Mouse (Mus musculus): ENCODE measurements around the gene Kremen2. TPM values are rescaled to one million over a fixed set of nuclear protein-coding genes. Genes with fewer than 3 reads are reported as not detected.

The Kremen2 gene
- polyA plus RNA-seq (2016; fragmentation: Nextera tagmentation; extraction: Ambion mirVana) = 0.17 and 0.33 TPM in 2 replicates

DNA sequence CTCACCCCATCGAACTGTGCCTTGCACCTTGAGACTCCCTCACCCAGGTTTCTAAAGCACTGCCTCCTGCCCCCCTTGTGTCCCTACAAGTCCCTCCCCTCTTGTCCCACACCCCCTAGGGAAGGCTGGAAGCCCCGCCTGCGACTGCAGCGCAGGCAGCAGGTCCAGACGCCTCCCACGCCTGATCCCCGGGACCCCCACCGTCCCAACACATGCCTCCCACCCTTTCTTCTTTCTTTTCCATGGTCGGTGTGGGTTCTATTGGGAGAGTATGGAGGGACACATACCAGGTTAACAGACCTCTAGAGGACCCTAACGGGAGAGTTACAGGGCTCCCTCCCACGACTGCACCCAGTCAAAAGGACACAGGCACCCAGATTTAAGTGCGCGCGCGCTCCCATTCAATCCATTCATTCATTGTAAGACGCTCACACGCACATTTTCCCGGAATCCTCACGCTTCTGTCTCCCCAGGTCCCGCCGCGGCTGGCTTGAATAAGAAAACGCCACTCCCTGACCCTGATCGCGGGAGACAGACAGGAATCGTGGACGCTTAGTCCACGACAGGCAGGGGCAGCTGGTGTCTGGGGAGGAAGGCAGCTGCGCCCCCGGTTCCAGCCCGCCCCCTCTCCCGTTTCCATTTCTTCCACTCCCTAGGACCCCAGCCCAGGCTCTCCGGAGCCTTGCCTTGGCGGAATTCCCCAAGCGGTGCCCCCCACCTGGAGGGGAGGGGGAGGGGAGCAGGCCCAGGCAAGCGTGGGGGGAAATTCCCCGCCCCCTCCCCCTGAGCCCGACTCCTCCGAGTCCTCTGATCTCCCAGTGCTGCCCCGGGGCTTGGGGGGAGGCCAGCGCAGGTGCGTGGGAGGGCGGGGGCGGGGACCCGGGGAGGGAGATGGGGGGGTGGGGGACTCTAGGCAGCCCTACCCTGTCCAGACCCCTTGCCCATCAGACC lies at the start of gene Kremen2:
TSS of gene Kremen2 (minus strand) at position 533 of the 951 bp plus-strand sequence.
- Histone ChIP-seq H3K9ac (peak within 1 kb of the TSS; percentile 52; the same call in 1 of the 2 replicates), H3K4me2 (peak within 1 kb of the TSS; percentile 67), H3K27me3 (replicated peaks) (peaks cover 82% of the 10 kb centered on the region), H3K36me3 (no peaks in the 10 kb centered on the region), H3K4me3 (peak within 1 kb of the TSS; percentile 39), H3K9me3 (replicated peaks) (no peaks in the 10 kb centered on the region), H3K27ac (ENCODE audit: poor library complexity, severe bottlenecking) (no peak within 1 kb of the TSS), H3K4me1 (replicated peaks) (peaks cover 31% of the 10 kb centered on the region)
- WGBS = 1% methylated on average over 43 of the region's 45 CpGs
- ATAC-seq (ENCODE audit: insufficient number of reproducible peaks, low FRiP score) = no peak

DNA sequence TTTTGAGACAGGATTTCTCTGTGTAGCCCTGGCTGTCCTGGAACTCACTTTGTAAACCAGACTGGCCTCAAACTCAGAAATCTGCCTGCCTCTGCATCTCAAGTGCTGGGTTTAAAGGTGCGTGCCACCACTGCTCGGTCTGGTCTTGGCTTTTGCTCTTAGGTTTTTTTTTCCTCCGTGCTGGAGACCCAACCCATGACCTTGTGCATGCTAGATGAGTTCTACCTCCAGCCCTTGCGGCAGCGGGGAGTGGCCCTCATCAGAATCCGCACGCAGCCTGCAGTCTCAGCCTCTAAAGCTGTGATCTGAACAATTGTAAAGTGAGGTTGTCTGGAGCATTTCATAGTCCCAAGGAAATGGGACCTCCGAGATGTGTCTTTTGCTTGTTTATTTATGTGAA lies 49.7 kb upstream of the Kremen2 start:
- ATAC-seq (ENCODE audit: insufficient number of reproducible peaks, low FRiP score) = no peak
- H3K27me3 ChIP-seq (replicated peaks) = no peaks in the 10 kb centered on the region
- no peak overlapping the region for H3K4me3 ChIP-seq
- no peak overlapping the region for H3K4me2 ChIP-seq
- no peak overlapping the region for H3K27ac ChIP-seq (ENCODE audit: poor library complexity, severe bottlenecking)
- no peaks in the 10 kb centered on the region for H3K36me3 ChIP-seq
- H3K4me1 ChIP-seq (replicated peaks) = no peaks in the 10 kb centered on the region
- H3K9ac ChIP-seq = no peak overlapping the region
- WGBS = 91% methylated on average over 8 of the region's 8 CpGs
- H3K9me3 ChIP-seq (replicated peaks) = no peaks in the 10 kb centered on the region

DNA sequence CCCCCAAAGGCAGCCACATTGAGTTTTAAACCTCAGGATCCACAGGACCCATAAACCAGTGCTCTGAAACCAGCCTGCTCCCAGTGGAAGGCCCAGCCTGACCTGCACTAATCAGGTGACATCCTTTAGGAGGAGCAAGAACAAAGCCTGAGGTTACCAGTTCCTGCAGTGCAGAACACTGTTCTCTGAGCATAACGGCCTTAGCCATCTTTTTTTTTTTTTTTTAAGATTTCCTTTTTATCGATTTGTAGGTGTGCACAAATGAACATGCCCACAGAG lies 45.4 kb upstream of the Kremen2 start:
- H3K9ac ChIP-seq = peak overlapping the region; percentile 83
- 60% methylated on average over 2 of the region's 2 CpGs for WGBS

DNA sequence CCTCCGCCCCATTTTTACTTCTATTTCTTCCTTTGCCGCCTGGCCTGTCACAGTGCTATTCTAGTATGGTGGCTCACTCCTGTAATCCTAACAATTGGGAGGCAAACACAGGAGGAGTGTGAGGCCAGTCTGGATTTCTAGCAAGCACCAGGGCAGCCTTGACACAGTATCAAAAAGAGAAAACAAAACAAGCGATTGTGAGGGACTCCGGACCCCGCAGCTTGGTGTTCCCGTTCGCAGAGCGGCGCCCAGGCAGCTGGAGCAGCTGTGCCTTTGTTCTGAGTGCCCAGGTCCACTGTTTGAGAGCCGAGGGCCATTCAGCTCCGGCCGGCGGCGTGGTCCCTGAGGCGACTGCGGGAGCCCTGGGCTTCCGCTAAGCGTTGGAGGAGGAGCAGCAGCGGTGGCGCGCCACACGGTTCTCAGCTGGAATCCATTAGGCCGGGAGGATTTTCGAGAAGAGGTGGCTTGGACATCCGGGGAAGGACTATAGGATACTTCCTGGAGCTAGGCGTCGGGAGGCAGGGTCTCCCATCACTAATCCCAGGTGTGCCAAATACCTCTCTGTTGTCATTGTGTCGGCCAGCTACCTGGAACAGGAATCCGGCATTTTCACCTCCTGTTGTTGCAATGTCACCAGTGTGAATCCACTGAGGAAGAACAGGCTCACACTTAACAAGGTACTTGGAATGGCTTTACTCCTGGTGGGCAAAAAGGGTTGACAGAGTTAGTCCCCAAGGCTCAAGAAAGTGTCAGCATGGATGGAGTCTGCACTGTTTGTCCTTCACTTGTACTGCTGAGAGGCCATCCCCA lies 44.8 kb upstream of the Kremen2 start, which contains the start of gene Srrm2:
TSS of gene Srrm2 (plus strand) at position 264 of the 810 bp plus-strand sequence.
- Histone ChIP-seq H3K9ac (peak within 1 kb of the TSS; percentile 83), H3K27me3 (replicated peaks) (no peaks in the 10 kb centered on the region), H3K27ac (ENCODE audit: poor library complexity, severe bottlenecking) (peak within 1 kb of the TSS; percentile 81), H3K36me3 (no peaks in the 10 kb centered on the region), H3K4me2 (peak within 1 kb of the TSS; percentile 76), H3K4me1 (replicated peaks) (peaks cover 13% of the 10 kb centered on the region), H3K4me3 (peak within 1 kb of the TSS; percentile 50), H3K9me3 (replicated peaks) (no peaks in the 10 kb centered on the region)
- 2% methylated on average over 29 of the region's 29 CpGs for WGBS
- ATAC-seq (ENCODE audit: insufficient number of reproducible peaks, low FRiP score) = peak; percentile 60; the same call in 1 of the 2 replicates

More for the DNA sequence above, 45.4 kb upstream of the Kremen2 start:
- Histone ChIP-seq H3K36me3 (no peaks in the 10 kb centered on the region), H3K27me3 (replicated peaks) (no peaks in the 10 kb centered on the region), H3K27ac (ENCODE audit: poor library complexity, severe bottlenecking) (no peak overlapping the region), H3K4me3 (peak overlapping the region; percentile 50), H3K4me2 (peak overlapping the region; percentile 76), H3K9me3 (replicated peaks) (no peaks in the 10 kb centered on the region), H3K4me1 (replicated peaks) (peaks cover 13% of the 10 kb centered on the region)
- ATAC-seq (ENCODE audit: insufficient number of reproducible peaks, low FRiP score) = peak; percentile 13; the same call in 1 of the 2 replicates

DNA sequence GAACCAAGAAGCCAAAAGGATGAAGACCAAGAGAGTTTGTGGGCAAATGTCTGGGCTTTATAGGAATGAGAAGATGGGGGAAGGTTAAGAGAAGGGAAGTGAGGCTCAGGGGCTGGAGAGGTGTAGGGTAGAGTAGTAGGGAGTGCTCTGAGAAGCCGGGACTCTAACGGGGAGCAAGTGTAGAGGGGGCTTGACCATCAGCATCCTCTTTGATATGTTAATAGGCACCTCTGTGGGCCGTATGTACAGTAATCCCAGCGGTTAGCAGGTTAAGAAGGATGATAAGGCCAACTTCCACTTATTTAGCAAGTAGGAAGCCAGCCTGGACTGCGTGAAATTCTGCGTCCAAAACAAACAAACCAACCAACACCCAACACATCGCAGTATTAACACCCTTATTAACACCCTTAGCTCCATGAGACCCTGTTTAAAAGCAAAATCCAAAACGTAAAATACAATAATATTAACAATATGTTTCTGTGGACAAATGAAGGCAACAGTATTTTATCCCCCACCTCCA lies 44.2 kb upstream of the Kremen2 start:
- Histone ChIP-seq H3K4me3 (peak overlapping the region; percentile 50), H3K27me3 (replicated peaks) (no peaks in the 10 kb centered on the region), H3K27ac (ENCODE audit: poor library complexity, severe bottlenecking) (peak overlapping the region; percentile 81), H3K4me1 (replicated peaks) (peaks cover 13% of the 10 kb centered on the region), H3K36me3 (no peaks in the 10 kb centered on the region), H3K9me3 (replicated peaks) (no peaks in the 10 kb centered on the region), H3K4me2 (peak overlapping the region; percentile 76), H3K9ac (peak overlapping the region; percentile 83)
- ATAC-seq (ENCODE audit: insufficient number of reproducible peaks, low FRiP score) = no peak
- 11% methylated on average over 8 of the region's 8 CpGs for WGBS

DNA sequence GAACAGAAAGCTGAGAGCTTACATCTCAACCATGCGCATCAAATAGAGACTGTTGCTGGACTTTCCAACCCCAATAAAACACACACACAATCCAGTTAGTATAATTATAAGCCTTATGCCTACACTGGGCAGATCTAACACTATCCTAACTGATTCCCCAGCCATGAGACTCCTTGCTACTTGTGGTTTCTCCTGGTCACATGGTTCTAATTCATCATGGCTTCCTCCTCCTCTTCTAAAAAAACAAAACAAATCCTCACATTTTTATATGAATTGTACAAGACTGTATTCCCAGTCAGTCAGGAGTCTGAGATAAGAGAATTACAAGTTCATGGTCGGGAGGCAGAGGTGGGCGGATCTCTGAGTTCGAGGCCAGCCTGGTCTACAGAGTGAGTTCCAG lies 43.3 kb upstream of the Kremen2 start:
- Histone ChIP-seq H3K4me2 (no peak overlapping the region), H3K4me3 (no peak overlapping the region), H3K36me3 (no peaks in the 10 kb centered on the region), H3K27me3 (replicated peaks) (no peaks in the 10 kb centered on the region), H3K27ac (ENCODE audit: poor library complexity, severe bottlenecking) (no peak overlapping the region), H3K9ac (no peak overlapping the region), H3K4me1 (replicated peaks) (peaks cover 13% of the 10 kb centered on the region), H3K9me3 (replicated peaks) (no peaks in the 10 kb centered on the region)
- ATAC-seq (ENCODE audit: insufficient number of reproducible peaks, low FRiP score) = no peak
- WGBS = 77% methylated on average over 4 of the region's 4 CpGs

DNA sequence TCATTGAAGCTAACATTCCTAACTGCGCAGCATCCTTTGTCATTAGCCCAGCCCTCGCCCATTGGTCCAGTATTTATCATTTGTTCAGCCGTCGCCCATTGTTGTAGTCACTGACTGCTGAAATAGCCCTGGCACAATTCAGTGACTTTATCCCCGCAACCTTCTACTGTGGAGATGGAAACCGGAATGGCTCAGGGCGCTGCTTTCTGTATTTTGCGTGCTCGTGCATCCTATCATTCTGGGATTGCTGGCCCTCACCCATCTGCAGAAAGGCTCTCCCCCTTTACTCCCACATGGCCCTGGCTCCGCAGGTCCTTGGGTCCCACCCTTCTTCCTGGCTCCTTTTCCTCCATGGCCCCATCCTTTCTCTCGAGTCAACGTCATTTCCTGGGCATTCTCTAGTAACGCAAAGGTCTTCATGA lies 40.9 kb upstream of the Kremen2 start:
- 18% methylated on average over 13 of the region's 13 CpGs for WGBS
- Histone ChIP-seq H3K27me3 (replicated peaks) (no peaks in the 10 kb centered on the region), H3K9ac (0 out of 2 replicates have a peak overlapping the region, but pooled peaks have one; percentile 1), H3K9me3 (replicated peaks) (no peaks in the 10 kb centered on the region), H3K4me1 (replicated peaks) (peaks cover 13% of the 10 kb centered on the region), H3K36me3 (no peaks in the 10 kb centered on the region), H3K4me3 (peak overlapping the region; percentile 56), H3K27ac (ENCODE audit: poor library complexity, severe bottlenecking) (no peak overlapping the region), H3K4me2 (peak overlapping the region; percentile 84)
- no peak for ATAC-seq (ENCODE audit: insufficient number of reproducible peaks, low FRiP score)

DNA sequence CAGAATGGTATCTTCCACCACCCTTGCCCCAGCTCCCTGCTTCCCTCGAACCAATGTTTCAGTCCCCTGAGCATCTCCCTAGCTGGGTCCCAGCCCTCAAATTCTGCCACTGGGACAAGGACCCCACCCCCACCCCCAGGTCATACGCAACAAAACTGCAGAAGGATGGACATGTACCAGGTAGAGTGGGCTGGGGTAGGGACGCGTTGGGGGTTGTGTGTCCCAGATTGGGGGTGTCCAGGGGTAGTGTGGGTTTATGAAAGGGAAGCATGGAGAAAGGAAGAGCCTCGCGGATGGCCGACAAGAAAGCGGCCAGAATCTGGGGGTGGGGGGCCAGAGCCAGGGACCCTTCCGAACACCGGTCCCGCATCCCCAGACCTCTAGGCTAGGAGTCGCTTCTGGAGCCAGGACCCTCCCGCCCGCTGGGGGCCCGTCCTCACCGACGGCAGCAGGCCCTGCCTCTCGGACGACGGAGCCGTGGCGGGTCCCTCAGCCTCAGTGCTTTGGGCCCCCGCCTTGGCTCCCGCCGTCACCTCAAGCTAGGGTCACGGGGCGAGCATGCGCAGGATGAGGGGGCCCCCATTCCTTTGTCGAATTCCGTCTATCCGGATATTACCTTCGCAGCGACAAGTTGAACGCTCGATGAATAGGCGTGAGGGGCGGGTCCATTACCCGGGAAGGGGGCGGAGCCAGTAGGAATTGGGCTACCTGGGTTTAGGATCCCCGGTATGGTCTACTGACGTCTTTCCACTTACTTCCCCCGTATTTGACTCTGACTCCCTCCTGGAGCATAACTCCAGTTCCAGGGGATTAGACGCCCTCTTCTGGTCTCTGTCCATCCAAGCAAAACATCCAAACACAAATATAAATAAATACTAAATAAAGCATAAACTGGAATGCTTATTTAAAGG lies 40.2 kb upstream of the Kremen2 start, which contains the start of gene Flywch2:
TSS of gene Flywch2 (minus strand) at position 521 of the 911 bp plus-strand sequence.
- Histone ChIP-seq H3K27ac (ENCODE audit: poor library complexity, severe bottlenecking) (no peak within 1 kb of the TSS), H3K4me3 (peak within 1 kb of the TSS; percentile 56), H3K9me3 (replicated peaks) (no peaks in the 10 kb centered on the region), H3K36me3 (no peaks in the 10 kb centered on the region), H3K4me2 (peak within 1 kb of the TSS; percentile 84), H3K9ac (peak within 1 kb of the TSS; percentile 71), H3K4me1 (replicated peaks) (peaks cover 13% of the 10 kb centered on the region), H3K27me3 (replicated peaks) (no peaks in the 10 kb centered on the region)
- peak; percentile 70 for ATAC-seq (ENCODE audit: insufficient number of reproducible peaks, low FRiP score)
- WGBS = 3% methylated on average over 43 of the region's 43 CpGs

DNA sequence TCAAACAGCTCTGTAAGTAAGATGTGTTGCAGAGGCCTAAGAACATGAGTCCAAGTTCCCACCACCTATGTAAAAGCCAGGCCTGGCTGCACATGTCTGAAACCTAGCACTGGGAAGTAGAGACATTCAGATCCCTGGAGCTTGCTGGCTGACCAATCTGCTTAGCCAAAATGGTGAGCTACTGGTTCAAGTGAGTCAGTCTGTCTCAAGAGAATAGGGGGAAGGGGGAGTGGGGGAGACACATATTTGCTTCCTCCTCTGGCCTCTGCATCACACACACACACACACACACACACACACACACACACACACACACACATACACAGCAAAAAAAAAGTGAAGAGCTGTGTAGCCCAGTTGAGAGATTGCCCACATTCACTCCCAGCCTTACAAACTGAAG lies 37.7 kb upstream of the Kremen2 start:
- H3K36me3 ChIP-seq = no peaks in the 10 kb centered on the region
- H3K27ac ChIP-seq (ENCODE audit: poor library complexity, severe bottlenecking) = no peak overlapping the region
- H3K4me2 ChIP-seq = no peak overlapping the region
- H3K4me3 ChIP-seq = no peak overlapping the region
- H3K9ac ChIP-seq = no peak overlapping the region
- no peak for ATAC-seq (ENCODE audit: insufficient number of reproducible peaks, low FRiP score)
- no peaks in the 10 kb centered on the region for H3K27me3 ChIP-seq (replicated peaks)
- H3K4me1 ChIP-seq (replicated peaks) = 0 out of 2 replicates have a peak, but pooled peaks cover 4% of the 10 kb centered on the region
- H3K9me3 ChIP-seq (replicated peaks) = no peaks in the 10 kb centered on the region

DNA sequence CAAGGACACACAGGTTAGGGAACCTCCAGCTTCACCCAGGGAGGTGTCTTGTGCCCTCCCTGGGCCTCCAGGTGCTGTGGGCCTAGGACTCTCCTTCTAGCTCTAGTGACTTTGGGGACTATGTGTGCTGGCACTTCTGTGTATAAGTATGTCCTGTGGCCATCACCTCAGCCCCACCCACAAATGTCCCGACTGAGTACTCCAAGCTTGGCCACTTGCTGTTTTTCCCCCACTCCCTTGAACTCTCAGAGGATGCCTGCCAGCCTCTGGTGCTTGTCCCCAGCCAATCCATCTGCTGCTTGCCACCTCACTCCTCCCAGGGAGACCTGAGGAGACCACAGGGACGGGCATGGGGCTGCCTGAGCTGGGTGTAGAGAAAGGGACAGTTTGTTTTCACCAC lies 32.8 kb upstream of the Kremen2 start:
- Histone ChIP-seq H3K4me1 (replicated peaks) (no peaks in the 10 kb centered on the region), H3K4me3 (no peak overlapping the region), H3K27ac (ENCODE audit: poor library complexity, severe bottlenecking) (no peak overlapping the region), H3K9me3 (replicated peaks) (no peaks in the 10 kb centered on the region), H3K27me3 (replicated peaks) (no peaks in the 10 kb centered on the region), H3K4me2 (no peak overlapping the region), H3K36me3 (no peaks in the 10 kb centered on the region), H3K9ac (no peak overlapping the region)
- whole genome bisulfite sequencing = 55% methylated on average over 2 of the region's 2 CpGs
- no peak for ATAC-seq (ENCODE audit: insufficient number of reproducible peaks, low FRiP score)
